Mouse (Mus musculus) hindbrain, embryonic 10.5 days (tissue): ENCODE measurements around the gene Ttc7b. TPM values are rescaled to one million over a fixed set of nuclear protein-coding genes. Genes with fewer than 3 reads are reported as not detected.
A peak's percentile ranks its signal among the peaks of the same experiment; 100 is the strongest.

Source experiments
- DNase-seq: peaks from one replicate; pipeline ENCODE4 v3.0.0-alpha.2; 2017; ENCODE audit warnings: low spot score
- H3K27ac ChIP-seq: fragments of 300-500 bp; sonication (generic); 2 replicates; pipeline ENCODE4 v1.5.1; 2016; ENCODE audit warnings: mild to moderate bottlenecking, moderate library complexity
- H3K27me3 ChIP-seq: fragments of 300-500 bp; sonication (generic); 2 replicates; pipeline ENCODE4 v1.6.1; 2016; ENCODE audit warnings: mild to moderate bottlenecking; ENCODE audit not compliant: poor library complexity, insufficient read depth, severe bottlenecking
- H3K36me3 ChIP-seq: fragments of 300-500 bp; sonication (generic); 2 replicates; pipeline ENCODE4 v1.6.1; 2016; ENCODE audit warnings: mild to moderate bottlenecking, moderate library complexity
- H3K4me1 ChIP-seq: fragments of 300-500 bp; sonication (generic); replicated peaks from 2 replicates; pipeline ENCODE4 v1.6.1; 2016; ENCODE audit warnings: mild to moderate bottlenecking
- H3K4me3 ChIP-seq: fragments of 300-500 bp; sonication (generic); 2 replicates; pipeline ENCODE4 v1.5.1; 2016; ENCODE audit warnings: mild to moderate bottlenecking, moderate library complexity
- H3K9me3 ChIP-seq: fragments of 300-500 bp; sonication (generic); 2 replicates; pipeline ENCODE4 v1.6.1; 2016; ENCODE audit warnings: mild to moderate bottlenecking, moderate library complexity
- WGBS: fragments of 180-500 bp; shearing (Covaris S2); methylation state at CpG from one replicate; pipeline ENCODE4 v1.1.7; 2016; 5-methylcytosine and 5-hydroxymethylcytosine counted together
- polyA plus RNA-seq: library from polyadenylated mRNA; unstranded; fragments of >200 nt; fragmentation: Nextera tagmentation; extraction: Ambion mirVana; gene quantifications from 2 replicates; pipeline ENCODE4 v1.2.1, GENCODE M21; 2016

The Ttc7b gene
- polyA plus RNA-seq, 1 experiment from 2014 or later = 5.6 TPM

DNA sequence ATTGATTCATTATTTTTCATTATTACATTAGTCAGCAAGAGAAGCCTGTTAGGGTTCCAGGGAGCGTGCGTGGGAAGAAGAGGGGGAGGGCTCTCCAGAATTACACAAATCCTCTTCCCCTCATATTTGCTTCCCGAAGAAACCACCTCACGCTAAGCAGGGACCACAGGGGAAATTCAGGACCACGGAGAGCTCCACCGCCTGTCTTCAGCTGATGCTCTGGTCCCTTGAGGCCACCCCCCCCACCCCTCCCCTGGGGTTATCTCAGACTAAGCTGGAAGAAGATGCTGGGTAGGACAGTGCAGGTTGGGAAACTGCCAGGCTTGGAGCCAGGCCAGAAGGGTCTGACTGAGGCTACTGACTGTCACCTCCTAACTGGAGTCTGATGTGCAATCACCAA, 252.6 kb downstream of the Ttc7b start:
- WGBS = 15% methylated on average over 6 of the region's 6 CpGs
- peaks cover 10% of the 10 kb centered on the region for H3K4me1 ChIP-seq
- H3K4me3 ChIP-seq = no peak overlapping the region
- no peaks in the 10 kb centered on the region for H3K27me3 ChIP-seq
- no peak overlapping the region for H3K27ac ChIP-seq
- no peaks in the 10 kb centered on the region for H3K36me3 ChIP-seq
- H3K9me3 ChIP-seq = no peaks in the 10 kb centered on the region
- DNase-seq = peak; percentile 53

DNA sequence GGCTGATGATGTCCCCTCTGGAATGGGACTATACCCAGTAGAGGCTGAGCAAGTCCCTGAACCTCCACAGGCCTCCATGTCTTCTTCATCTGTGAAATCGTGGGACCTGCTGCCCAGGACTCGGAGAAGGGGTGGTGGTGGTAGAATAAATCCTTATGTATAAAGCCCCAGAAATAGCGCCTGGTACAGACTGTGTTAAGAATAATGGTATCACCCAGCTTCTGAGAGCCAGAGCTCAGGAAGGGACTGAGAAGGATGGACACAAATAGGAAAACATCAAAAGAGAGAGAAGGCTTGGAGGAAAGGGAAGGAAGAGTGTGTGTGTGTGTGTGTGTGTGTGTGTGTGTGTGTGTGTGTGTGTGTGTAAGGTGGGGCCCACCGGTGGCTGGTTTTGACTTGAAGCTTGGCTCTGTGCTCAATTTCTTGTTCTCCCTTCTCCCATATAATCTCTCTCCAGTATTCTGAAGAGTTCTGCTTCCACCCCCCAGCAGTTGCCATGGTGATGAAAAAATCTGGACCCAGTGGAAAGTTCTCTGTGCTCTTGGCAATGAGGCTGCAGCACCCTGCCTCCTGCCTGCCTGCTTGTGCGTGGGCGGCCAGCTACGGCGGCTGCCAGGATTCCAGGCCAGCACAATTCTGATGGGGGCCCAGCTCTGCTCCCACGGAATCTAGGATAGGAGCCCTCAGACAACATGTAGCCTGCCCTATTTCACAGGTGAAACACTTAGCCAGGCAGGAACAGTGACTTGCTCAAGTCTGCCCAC, 254.9 kb downstream of the Ttc7b start:
- Histone ChIP-seq H3K9me3 (no peaks in the 10 kb centered on the region), H3K27ac (no peak overlapping the region), H3K4me3 (no peak overlapping the region), H3K4me1 (peaks cover 10% of the 10 kb centered on the region), H3K27me3 (no peaks in the 10 kb centered on the region), H3K36me3 (no peaks in the 10 kb centered on the region)
- 79% methylated on average over 9 of the region's 9 CpGs for WGBS
- DNase-seq = no peak

DNA sequence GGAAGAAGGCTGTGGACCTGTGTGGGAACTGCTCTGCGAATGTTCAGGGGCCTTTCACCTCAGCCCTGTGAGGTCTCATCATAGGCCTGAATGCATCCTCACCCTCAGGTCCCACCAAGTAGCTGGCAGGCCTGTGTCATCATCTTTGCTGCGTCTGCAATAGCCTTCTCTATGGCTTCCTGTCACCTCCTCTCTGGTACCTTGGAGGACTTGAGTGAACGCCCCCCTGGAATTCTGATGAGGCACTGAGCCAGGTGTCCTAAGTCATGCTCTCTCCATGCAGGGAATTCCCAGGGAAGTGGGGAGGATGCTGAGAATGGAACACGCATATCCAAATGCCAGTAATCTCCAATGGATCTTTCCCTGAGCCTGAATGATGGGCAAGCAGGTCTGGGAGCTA, 255.7 kb downstream of the Ttc7b start:
- Histone ChIP-seq H3K27ac (no peak overlapping the region), H3K4me3 (no peak overlapping the region), H3K4me1 (peaks cover 10% of the 10 kb centered on the region), H3K9me3 (no peaks in the 10 kb centered on the region), H3K27me3 (no peaks in the 10 kb centered on the region), H3K36me3 (no peaks in the 10 kb centered on the region)
- no peak for DNase-seq
- 79% methylated on average over 4 of the region's 4 CpGs for WGBS

DNA sequence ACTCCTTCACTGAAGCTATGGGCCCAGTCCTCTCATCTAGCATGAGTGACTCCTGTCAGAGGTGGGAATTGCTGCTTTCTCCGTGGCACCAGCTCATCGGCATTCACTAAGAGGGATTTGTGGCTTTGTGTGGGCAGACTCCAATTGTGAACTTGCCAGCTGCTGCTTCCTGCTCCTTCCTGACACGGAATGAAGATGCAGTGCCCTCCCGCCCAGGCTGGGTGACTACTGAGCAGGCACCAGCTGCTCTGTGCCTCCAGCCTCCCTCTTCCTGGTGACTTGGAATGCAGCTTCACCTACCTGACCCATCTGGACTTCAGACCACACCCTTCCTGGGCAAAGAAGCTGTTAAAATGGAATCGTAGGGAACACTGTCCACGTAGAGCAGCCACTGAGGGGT, 257.8 kb downstream of the Ttc7b start:
- no peaks in the 10 kb centered on the region for H3K27me3 ChIP-seq
- H3K27ac ChIP-seq = no peak overlapping the region
- H3K4me1 ChIP-seq = peaks cover 10% of the 10 kb centered on the region
- no peak for DNase-seq
- H3K36me3 ChIP-seq = no peaks in the 10 kb centered on the region
- no peak overlapping the region for H3K4me3 ChIP-seq
- 86% methylated on average over 6 of the region's 6 CpGs for WGBS
- H3K9me3 ChIP-seq = no peaks in the 10 kb centered on the region

DNA sequence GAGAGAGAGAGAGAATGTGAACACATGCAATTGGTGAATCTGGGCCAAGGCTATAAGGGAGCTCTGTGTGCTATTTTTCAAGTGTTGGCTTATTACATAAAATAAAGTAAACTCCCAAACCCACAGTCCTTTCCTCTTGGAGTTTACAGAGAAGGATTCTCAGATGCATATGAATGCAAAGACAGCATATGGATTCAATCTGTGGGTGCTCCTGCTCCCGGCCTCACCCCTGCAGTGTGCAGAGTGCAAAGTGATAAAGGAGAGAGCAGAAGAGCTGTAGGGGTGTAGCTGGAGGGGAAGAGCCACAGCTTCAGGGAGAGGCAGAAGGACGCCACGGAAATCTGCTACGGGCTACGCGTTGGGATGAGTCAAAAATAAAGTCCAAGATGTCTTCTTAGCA, 258.9 kb downstream of the Ttc7b start:
- no peak for DNase-seq
- no peaks in the 10 kb centered on the region for H3K9me3 ChIP-seq
- peaks cover 10% of the 10 kb centered on the region for H3K4me1 ChIP-seq
- H3K27me3 ChIP-seq = no peaks in the 10 kb centered on the region
- 86% methylated on average over 6 of the region's 6 CpGs for WGBS
- H3K4me3 ChIP-seq = no peak overlapping the region
- H3K27ac ChIP-seq = no peak overlapping the region
- H3K36me3 ChIP-seq = no peaks in the 10 kb centered on the region

DNA sequence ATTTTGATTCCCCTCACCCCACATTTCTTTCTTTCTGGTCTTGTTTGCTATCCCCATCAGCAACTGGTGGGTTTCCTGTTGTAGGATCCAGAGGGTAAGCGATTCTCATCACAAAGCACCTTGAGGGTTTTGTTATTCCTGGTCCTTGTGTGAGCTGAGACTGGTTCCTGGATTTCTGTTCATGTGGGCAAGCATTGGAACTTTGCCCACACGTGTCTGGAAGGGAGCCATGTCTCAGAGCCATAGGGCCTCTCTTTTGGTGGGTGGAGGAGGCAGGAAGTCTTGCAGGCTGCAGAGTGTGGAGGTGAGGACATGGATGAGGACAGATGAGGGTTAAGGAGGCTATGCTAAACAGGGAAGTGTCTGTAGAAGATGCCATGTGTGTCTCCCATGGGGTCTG, 260.5 kb downstream of the Ttc7b start:
- Histone ChIP-seq H3K4me1 (no peaks in the 10 kb centered on the region), H3K9me3 (no peaks in the 10 kb centered on the region), H3K27ac (no peak overlapping the region), H3K27me3 (no peaks in the 10 kb centered on the region), H3K36me3 (no peaks in the 10 kb centered on the region), H3K4me3 (no peak overlapping the region)
- WGBS = 78% methylated on average over 2 of the region's 2 CpGs
- no peak for DNase-seq

DNA sequence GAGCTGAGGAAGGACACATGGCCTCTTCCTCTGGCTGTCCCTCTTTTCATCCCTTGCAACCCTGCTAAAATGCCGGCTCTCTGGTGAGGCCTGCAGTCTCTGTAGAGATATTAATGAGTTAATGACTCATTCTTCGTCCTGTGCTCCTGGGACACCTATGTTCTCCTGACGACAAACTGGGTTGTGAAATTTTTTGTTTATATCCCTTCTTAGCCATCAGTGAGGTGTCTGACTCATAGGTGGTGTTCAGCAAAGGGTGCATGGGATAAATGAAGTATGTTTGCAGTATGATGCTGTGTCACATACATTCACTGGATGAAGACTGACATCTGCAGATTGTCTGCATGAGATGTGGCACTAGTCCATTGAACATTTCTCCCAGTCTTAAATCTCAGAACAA, 262.8 kb downstream of the Ttc7b start:
- Histone ChIP-seq H3K4me3 (no peak overlapping the region), H3K36me3 (no peaks in the 10 kb centered on the region), H3K27me3 (no peaks in the 10 kb centered on the region), H3K4me1 (0 out of 2 replicates have a peak, but pooled peaks cover 5% of the 10 kb centered on the region), H3K27ac (no peak overlapping the region), H3K9me3 (no peaks in the 10 kb centered on the region)
- DNase-seq = no peak
- WGBS = 81% methylated on average over 3 of the region's 3 CpGs

DNA sequence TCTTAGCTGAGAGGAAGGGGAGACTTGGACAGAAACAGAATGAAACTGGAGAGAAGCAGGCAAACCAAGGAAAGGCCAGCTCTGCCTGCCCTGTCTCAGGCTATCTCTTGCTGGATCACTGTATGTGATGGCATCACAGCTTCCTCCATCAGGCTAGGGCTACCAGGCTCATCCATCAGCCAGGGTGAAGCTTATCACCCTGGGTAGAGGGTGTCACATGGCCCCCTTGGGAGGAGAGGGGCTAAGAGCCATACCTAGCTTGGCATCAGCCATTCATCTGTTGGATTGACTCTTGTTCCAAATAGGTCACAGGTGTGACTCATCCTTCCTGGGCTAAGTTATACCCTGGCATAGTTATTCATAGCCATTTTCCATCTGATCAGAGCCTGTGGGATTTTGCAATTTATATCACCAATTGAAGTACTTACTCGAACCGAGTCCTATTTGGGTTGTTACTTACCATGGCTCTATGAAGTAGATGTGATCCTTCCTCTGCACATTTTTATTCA, 265.1 kb downstream of the Ttc7b start:
- 0 out of 2 replicates have a peak, but pooled peaks cover 5% of the 10 kb centered on the region for H3K4me1 ChIP-seq
- no peaks in the 10 kb centered on the region for H3K27me3 ChIP-seq
- DNase-seq = no peak
- no peaks in the 10 kb centered on the region for H3K36me3 ChIP-seq
- H3K4me3 ChIP-seq = no peak overlapping the region
- H3K9me3 ChIP-seq = no peaks in the 10 kb centered on the region
- H3K27ac ChIP-seq = no peak overlapping the region
- 95% methylated on average over 2 of the region's 2 CpGs for WGBS

DNA sequence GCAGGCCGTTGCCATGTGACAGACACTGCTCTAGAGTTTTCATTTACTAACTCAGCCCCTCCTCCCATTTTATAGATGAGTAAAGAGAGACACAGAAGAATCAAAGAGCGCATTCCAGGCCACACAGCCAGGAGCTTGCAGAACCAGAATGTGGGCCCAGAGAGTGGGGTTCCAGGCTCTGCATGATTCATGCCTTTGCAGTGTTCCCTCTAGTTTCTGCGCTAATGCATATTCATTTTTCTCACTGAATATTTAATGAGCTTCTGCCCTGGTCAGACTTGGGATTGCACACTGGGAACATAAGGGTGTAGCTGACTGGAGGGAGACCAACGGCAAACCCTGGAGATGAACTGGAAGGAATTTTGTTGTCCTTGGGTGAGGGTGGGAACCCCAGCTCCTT, 266.2 kb downstream of the Ttc7b start:
- 83% methylated on average over 4 of the region's 4 CpGs for WGBS
- Histone ChIP-seq H3K4me3 (no peak overlapping the region), H3K27me3 (no peaks in the 10 kb centered on the region), H3K4me1 (0 out of 2 replicates have a peak, but pooled peaks cover 5% of the 10 kb centered on the region), H3K9me3 (no peaks in the 10 kb centered on the region), H3K36me3 (no peaks in the 10 kb centered on the region), H3K27ac (no peak overlapping the region)
- no peak for DNase-seq

Other genes starting within 250 kb of the Ttc7b start
- gene Rps6ka5, start 206.2 kb upstream of the Ttc7b start, polyA plus RNA-seq = 2.6 and 2.8 TPM in 2 replicates